Mouse (Mus musculus) spleen, adult 2 months (tissue): Measurements from ENCODE around the gene Apol7e. TPM values are rescaled to one million over a fixed set of nuclear protein-coding genes. Genes with fewer than 3 reads are reported as not detected.

Source experiments
- DNase-seq, 2 experiments: peaks; one replicate each; pipeline versions ENCODE4 v3.0.0 to v3.0.0-alpha.2; 2012 to 2021; ENCODE audit warnings: low spot score in 2 of 2, low read depth in 1 of 2
- H3K27ac ChIP-seq: fragments of 200-500 bp; 2 replicates; pipeline ENCODE4 v1.5.1; 2012; ENCODE audit warnings: low read length, inconsistent platforms; ENCODE audit not compliant: insufficient read depth
- H3K27me3 ChIP-seq: fragments of 200-500 bp; 2 replicates; pipeline ENCODE4 v1.6.1; 2012; ENCODE audit warnings: mild to moderate bottlenecking, moderate library complexity, low read length, inconsistent platforms; ENCODE audit not compliant: control insufficient read depth, insufficient read depth
- H3K36me3 ChIP-seq: fragments of 200-500 bp; 2 replicates; pipeline ENCODE4 v1.6.1; 2012; ENCODE audit warnings: mild to moderate bottlenecking, low read length, inconsistent platforms; ENCODE audit not compliant: control insufficient read depth, insufficient read depth
- H3K4me1 ChIP-seq: fragments of 200-500 bp; 2 replicates; pipeline ENCODE4 v1.6.1; 2011; ENCODE audit warnings: inconsistent platforms; ENCODE audit not compliant: control insufficient read depth, insufficient read depth, insufficient read length
- H3K4me3 ChIP-seq: fragments of 200-500 bp; 2 replicates; pipeline ENCODE4 v1.5.1; 2011; ENCODE audit warnings: mild to moderate bottlenecking, inconsistent platforms; ENCODE audit not compliant: insufficient read depth, insufficient read length; ENCODE audit errors: extremely low read depth
- CTCF ChIP-seq: fragments of 200-500 bp; IDR thresholded peaks from 2 replicates; pipeline ENCODE4 v1.5.1; 2011; ENCODE audit warnings: mild to moderate bottlenecking, inconsistent platforms; ENCODE audit not compliant: insufficient read depth, insufficient read length, insufficient replicate concordance; ENCODE audit errors: extremely low read depth
- POLR2A ChIP-seq: fragments of 200-500 bp; IDR thresholded peaks from 2 replicates; pipeline ENCODE4 v1.6.1; 2011; ENCODE audit warnings: low read depth, low read length, inconsistent platforms
- WGBS: fragments of 180-500 bp; shearing (Covaris S2); methylation state at CpG from one replicate; pipeline ENCODE4 v1.1.7; 2018; 5-methylcytosine and 5-hydroxymethylcytosine counted together
- polyA plus RNA-seq: library from polyadenylated mRNA; depleted of rRNA; stranded (reverse); fragments of >200 nt; gene quantifications from 2 replicates; pipeline ENCODE4 v1.2.3, GENCODE M21; 2012; rRNA removed

Apol7e gene
- polyA plus RNA-seq, 1 experiment = 10.6 TPM

DNA sequence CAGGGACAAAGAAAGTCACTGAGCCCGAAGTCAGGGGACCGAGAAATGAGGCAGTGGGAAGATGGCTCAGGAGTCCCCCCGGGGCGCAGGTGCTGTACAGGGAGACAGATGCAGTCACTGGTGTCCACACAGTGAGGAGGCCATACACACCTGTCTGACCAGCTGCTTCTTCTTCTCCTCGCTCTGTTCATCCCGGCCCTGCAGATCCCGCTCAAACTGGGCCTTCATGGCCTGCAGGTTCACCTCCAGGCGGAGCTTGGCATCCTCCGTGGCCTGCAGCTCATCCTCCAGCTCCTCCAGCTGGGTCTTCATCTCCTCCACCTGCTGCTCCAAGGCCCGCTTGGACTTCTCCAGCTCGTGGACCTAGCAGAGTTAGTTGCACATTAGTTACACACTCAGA, 68.3 kb downstream of the Apol7e start:
- no peaks in the 10 kb centered on the region for H3K4me1 ChIP-seq
- 94% methylated on average over 11 of the region's 11 CpGs for WGBS
- H3K27me3 ChIP-seq = no peaks in the 10 kb centered on the region
- DNase-seq = no peak
- H3K36me3 ChIP-seq = peaks cover 99% of the 10 kb centered on the region
- H3K4me3 ChIP-seq = no peak overlapping the region
- TF ChIP-seq CTCF = no peak
- TF ChIP-seq POLR2A = no peak
- no peak overlapping the region for H3K27ac ChIP-seq

Other genes with a start within 250 kb of the Apol7e start
- gene Apol10a, start 221.8 kb upstream of the Apol7e start, polyA plus RNA-seq = 0.04 and 0.13 TPM in 2 replicates
- 0.09 and 0.48 TPM in 2 replicates for gene Apol11a, start 190.6 kb upstream of the Apol7e start, polyA plus RNA-seq
- gene Apol7c, start 165.5 kb upstream of the Apol7e start, polyA plus RNA-seq = 27.9 and 29.8 TPM in 2 replicates
- not detected in 2 replicates for gene 1700025B11Rik, start 137.0 kb upstream of the Apol7e start, polyA plus RNA-seq
- gene Apol10b, start 102.7 kb upstream of the Apol7e start, polyA plus RNA-seq = 0.46 and 0.53 TPM in 2 replicates
- gene Gm36245, start 99.6 kb upstream of the Apol7e start, polyA plus RNA-seq = 0.22 TPM in 1 of 2 replicates, not detected in the other
- gene Apol11b, start 55.6 kb upstream of the Apol7e start, polyA plus RNA-seq = 4.4 and 16.3 TPM in 2 replicates
- gene Apol9b, start 30.2 kb downstream of the Apol7e start, polyA plus RNA-seq = 1.4 and 2.7 TPM in 2 replicates
- 4.3 and 5.9 TPM in 2 replicates for gene Apol8, start 58.1 kb downstream of the Apol7e start, polyA plus RNA-seq
- 138 and 142 TPM in 2 replicates for gene Myh9, start 143.3 kb downstream of the Apol7e start, polyA plus RNA-seq
- gene Txn2, start 230.1 kb downstream of the Apol7e start, polyA plus RNA-seq = 115 and 139 TPM in 2 replicates